Mouse (Mus musculus) T-helper 17 cell (primary cell): ENCODE results near the gene Emilin2.

Source experiments
- in situ Hi-C, 2 experiments: fragments of 300-600 bp; cut with MboI, MseI; formaldehyde crosslinking; loops; 1 replicate in 1 of 2; 2 replicates in 1 of 2; pipeline ENCODE4 v1.15.1; 2025; ENCODE audit warnings: high pct_unique_total_duplicates in 2 of 2

Gene Emilin2

GRCm38 (mm10) chr17:71265336-71266051 is 46.3 kb downstream of the Emilin2 start:
- in situ Hi-C loops, result no loop called here

DNA sequence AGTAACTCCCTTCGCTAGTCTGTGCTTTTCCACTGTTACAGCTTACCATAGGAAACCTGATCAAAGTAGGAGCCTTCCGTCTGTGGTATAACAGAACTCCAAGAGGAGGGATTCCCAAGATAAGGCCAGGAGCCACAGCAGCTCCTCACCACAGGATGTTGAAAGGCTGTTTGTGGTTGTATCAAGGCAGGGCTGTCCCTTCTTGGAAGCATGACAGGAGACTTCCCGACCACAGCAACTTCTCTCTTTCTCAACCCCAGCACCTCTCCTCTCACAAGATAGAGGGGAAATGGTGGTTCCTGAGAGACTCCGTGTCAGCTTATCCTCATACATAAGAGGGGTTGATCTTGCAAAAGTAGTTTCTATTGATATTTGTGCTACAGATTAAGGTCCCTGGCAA is 47.0 kb downstream of the Emilin2 start:
- in situ Hi-C loops, result no loop called here

- in situ Hi-C loops, result no loop called here
Measured at GRCm38 (mm10) chr17:71263136-71263535, 48.6 kb downstream of the Emilin2 start.

- in situ Hi-C loops, result no loop called here
Measured at GRCm38 (mm10) chr17:71260658-71261057, 51.1 kb downstream of the Emilin2 start.

DNA sequence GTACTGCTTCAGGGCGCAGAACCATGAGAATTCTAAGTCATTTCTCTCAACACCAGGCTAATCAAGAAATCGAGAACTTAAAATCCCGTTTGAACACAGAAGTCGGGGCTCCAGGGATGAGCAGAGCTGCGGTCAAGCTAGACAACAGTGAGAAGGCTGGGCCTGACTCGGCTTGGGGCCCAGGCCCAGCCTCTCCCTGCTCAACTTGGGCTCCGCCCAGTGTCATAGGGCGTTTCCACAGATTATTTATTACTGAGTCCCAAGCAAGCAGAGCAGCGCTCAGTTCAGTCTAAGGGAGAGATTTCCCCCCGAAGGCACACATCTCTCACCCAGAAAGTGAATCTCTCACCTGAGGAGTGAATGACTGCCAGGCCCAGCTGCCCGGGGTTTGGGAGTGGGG is 52.1 kb downstream of the Emilin2 start:
- in situ Hi-C loops, result no loop called here

GRCm38 (mm10) chr17:71256806-71257536 is 54.8 kb downstream of the Emilin2 start:
- in situ Hi-C loops, result no loop called here

- in situ Hi-C loops, result no loop called here
Measured at GRCm38 (mm10) chr17:71256068-71256615, 55.6 kb downstream of the Emilin2 start.

DNA sequence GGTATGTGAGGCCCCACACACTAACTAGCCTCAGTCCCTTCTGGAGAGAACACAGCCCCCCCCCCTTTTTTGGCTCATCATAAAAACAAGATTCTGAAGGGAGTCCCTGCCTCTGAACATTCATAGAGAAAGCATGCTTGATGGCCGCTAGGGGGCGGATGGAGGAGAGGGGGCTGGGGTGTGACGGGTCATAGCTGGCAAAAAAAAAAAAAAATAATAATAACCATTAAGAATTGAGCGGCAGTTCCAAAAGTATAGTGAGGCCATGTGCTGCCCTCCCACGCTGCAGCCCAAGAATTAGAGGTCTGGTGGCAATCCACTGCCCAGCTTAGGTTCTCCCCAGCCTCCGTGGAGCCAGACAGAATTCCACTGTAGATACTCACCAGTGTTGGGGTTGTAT is 57.0 kb downstream of the Emilin2 start:
- in situ Hi-C loops, result no loop called here

DNA sequence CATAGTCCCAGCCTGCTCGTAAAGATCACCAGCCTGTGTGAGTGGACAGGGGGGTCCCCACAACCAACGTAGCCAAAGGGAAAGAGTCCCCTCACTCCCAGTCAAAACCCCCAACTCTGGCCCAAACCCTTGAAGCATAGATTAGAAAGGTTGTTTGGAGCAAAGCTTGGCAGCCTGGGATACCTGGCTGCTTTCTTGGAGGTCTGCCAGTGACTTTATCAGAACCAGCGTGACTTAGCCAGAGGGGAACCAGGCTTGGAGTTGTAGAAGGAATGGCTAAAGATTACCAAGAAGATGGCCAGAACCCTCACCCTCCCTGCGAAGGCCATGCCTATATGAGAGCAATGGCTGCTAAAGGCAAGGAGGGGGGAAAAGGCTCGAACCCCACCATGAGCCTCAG is 57.7 kb downstream of the Emilin2 start:
- in situ Hi-C loops, result no loop called here

- in situ Hi-C loops, result no loop called here
Measured at GRCm38 (mm10) chr17:71253391-71253790, 58.4 kb downstream of the Emilin2 start.

- in situ Hi-C loops, result no loop called here
Measured at GRCm38 (mm10) chr17:71252101-71252500, 59.7 kb downstream of the Emilin2 start.

DNA sequence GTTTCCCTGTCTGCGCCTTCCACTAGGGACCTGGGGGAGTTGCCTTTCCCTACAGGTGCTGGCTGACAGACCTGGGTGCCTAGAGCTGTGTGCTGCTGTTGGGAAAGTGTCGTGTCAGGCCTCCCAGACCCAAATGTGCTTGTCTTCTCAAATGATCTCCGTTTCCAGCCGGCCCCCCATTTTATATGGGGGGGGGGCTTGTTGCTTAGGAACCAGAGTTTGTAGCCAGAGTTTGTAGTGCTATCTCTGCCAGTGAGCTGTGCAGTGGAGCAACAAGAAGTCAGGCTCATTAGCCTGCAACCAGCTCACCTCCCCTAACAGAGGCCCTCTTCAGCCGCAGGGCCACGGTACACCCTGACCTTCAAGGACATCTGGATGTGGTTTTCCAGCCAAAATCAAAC is 60.2 kb downstream of the Emilin2 start:
- in situ Hi-C loops, result no loop called here

- in situ Hi-C loops, result no loop called here
Measured at GRCm38 (mm10) chr17:71250819-71251600, 60.8 kb downstream of the Emilin2 start.

DNA sequence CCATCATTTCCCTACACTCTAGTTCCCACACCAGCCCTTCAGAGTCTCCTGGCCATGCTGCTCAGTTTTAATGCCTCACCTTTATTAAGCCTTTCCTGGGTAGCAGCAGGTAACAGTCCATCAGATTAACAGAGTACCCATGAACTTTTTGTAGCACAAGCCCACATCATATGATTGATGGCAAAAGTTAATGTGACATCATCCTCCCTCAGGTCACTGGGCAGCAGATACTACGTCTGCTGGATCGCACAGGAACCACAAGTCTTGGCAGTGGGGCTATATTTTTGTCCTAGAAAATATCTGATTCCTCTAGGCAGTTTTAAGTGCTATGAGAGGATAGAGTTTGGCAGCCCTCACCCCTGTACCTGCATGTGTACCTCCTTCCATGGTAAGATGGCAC is 61.7 kb downstream of the Emilin2 start:
- in situ Hi-C loops, result no loop called here

DNA sequence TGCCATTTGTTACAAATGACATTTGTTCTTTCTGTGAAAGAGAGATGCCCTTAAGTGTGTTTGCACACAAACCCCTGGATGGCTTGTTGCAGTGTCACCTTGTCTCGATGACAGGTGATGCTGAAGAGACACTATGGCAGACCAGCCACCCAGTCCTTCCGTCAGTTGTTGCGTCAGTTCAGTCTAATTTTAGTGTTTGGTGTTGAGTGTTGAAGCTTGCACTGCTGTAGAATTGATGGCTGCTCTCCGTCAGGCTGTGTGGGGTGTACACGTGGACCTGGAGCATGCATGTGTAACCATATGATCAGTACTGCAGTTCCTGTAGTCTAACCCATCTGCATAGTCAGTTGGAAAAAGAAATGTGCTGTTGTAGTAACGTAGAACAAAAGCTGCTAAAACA is 62.8 kb downstream of the Emilin2 start:
- in situ Hi-C loops, result no loop called here

DNA sequence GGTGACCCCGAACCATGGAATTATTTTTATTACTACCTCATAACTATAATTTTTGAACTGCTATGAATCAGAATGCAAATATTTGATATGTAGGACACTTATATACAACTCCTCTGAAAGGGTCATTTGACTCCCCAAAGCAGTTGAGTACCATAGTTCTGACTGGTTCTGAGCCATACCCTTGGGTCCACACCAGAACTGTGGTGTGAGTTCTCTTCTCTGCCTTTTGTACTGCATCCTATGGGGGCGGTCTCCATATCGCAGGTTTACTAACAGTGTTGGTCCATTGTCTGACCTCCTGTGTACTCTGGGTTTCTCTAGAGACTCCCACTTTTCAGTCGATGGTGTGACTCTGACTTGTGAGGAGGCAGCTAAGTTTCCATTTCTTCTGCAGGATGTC is 65.8 kb downstream of the Emilin2 start:
- in situ Hi-C loops, result no loop called here

DNA sequence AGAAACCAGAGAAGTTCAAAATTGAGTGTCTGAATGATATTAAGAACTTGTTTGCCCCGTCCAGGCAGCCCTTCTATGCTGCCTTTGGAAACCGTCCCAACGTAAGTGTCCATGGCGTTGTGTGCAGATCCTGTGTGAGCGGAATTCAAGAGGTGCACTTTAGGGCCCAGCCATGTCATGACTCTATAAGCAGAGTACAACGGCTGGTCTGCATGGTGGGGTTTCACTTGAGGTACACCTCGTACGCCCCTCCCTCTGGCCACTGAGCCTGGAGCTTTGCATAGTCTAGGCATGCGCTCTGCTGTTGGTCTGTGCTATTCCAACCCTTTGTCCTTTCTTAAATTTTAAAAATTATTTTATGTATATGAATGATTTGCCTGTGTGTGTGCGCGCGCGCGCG is 66.6 kb downstream of the Emilin2 start:
- in situ Hi-C loops, result no loop called here

- in situ Hi-C loops, result no loop called here
Measured at GRCm38 (mm10) chr17:71242666-71243065, 69.1 kb downstream of the Emilin2 start.

DNA sequence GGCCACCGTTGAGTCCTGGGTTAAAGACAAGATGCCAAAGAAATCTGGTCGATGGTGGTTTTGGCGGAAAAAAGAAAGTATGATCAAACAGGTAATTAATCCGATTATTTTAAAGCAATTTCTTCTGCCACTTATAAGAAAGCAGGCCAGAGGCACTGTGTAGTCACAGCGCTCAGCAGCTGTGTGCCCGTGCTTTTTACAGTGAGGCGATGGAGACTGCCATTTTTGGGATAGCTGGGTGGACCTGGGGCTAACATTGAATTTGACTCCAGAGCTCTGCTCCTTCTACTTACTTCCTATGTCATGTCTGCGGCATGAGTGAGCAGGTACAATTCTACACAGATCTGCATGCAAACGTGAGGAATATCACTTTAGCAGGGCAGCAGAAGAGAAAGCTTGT is 71.0 kb downstream of the Emilin2 start:
- in situ Hi-C loops, result no loop called here

DNA sequence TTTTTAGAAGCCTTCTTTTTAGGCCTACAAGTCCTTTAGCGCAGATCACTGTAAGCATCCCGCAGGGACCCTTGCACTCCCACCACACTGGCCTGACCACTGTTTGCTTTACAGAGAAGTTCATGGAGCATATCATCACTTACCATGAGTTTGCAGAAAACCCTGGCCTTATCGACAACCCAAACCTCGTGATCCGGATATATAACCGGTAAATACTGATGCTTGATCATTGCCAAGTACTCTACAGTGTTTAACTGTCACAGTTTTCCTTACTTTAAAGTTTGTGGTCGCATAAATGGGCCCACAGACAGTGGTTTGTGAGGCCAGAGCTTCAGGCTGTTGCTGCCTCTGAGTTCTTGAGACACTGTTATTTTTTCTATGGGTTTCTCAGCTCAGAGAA is 73.3 kb downstream of the Emilin2 start:
- in situ Hi-C loops, result no loop called here

DNA sequence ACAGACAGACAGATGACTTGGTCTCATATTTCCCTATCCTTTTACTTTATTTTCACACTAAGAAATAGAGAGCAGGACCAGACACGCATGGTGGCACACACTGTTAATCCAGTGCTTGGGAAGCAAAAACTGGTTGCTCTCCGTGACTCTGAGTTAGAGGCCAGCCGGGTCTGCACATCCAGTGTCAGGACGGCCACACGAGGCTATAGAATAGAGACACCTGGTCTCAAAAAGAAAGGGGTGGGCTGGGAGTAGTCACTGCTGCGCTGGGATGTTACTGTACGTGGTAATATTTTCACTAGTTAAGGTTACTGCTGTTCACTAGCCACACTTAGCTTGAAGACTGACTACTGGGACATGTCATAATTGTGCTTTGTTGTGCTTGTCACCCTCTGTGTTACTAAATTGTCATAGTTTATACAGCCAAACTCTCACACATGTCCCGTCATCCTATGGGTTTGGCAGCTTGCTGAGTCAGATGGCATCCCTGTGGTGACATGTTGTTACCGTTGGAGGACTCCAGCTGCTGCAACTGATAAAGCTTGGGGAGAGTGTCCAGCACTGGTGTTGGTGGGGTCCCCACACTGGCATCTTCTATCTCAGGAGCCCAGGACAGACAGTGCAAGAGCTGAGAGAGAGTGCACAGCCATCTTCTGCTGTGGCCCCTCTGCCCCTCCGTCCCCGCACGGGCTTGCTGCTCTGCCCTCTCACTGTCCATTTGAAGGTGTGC is 76.4 kb downstream of the Emilin2 start:
- in situ Hi-C loops, result no loop called here
